Comparison of ENCODE assay signal across 15 mouse cellular contexts in genomic region chr4:155188803-155189202, GRCm38 (mm10). TPM values are rescaled to one million over a fixed set of nuclear protein-coding genes. Genes with fewer than 3 reads are reported as not detected.
DNase-seq lines count a peak whose midpoint lies in the region; ATAC-seq and TF ChIP-seq lines count a peak whose summit lies in the region.
"Had no signal": no experiment of that assay in that cellular context is flagged by ENCODE, and none has a peak within 500 bp of the region (broad histone marks: within the 10 kb centered on the region; RNA-seq: fewer than 3 reads in every experiment).

No protein-coding gene starts in this region.

- DNase-seq in gastrocnemius, adult 2 months, result no peak
- no peak for DNase-seq in gastrocnemius, postnatal 25 days
- DNase-seq in kidney, adult 2 months, result peak; percentile 61
- DNase-seq in kidney, adult 8-10 months, result no peak
- DNase-seq in neural tube, embryonic 11.5 days (ENCODE audit: low spot score), result no peak
- DNase-seq in stomach, postnatal 0 days (ENCODE audit: low spot score), result no peak
- DNase-seq in urinary bladder, postnatal 14 days (ENCODE audit: low spot score), result no peak
- DNase-seq: cerebellum, adult 2 months; gastrocnemius, postnatal 14 days; liver; lung, postnatal 4 days; thymus, adult 18-20 months had no signal

- H3K9me3 ChIP-seq in neural tube, embryonic 11.5 days (ENCODE audit: control insufficient read depth, low read length), result no peaks in the 10 kb centered on the region
- no peaks in the 10 kb centered on the region for H3K9me3 ChIP-seq in neural tube, embryonic 15.5 days (replicated peaks)
- H3K9me3 ChIP-seq in stomach, postnatal 0 days (ENCODE audit: control insufficient read depth, low read length), result no peaks in the 10 kb centered on the region
- H3K9me3 ChIP-seq: G1E had no signal

- H3K27ac ChIP-seq in gastrocnemius, adult 2 months, result peak overlapping the region; percentile 71
- peak overlapping the region; percentile 89 for H3K27ac ChIP-seq in kidney, adult 2 months (ENCODE audit: insufficient read depth, low read depth, low read length)
- H3K27ac ChIP-seq in neural tube, embryonic 11.5 days (ENCODE audit: low read depth, low read length), result peak overlapping the region; percentile 72
- H3K27ac ChIP-seq in neural tube, embryonic 15.5 days (replicated peaks), result no peak overlapping the region
- peak overlapping the region; percentile 26; the same call in 1 of the 2 replicates for H3K27ac ChIP-seq in stomach, postnatal 0 days (replicated peaks)

- intact Hi-C loops in gastrocnemius, adult 2 months (cut with DNase I), result no loop called here

- H3K4me3 ChIP-seq in gastrocnemius, adult 2 months, result no peak overlapping the region
- no peak overlapping the region for H3K4me3 ChIP-seq in kidney, adult 2 months (ENCODE audit: insufficient read depth, low read depth, low read length)
- H3K4me3 ChIP-seq in neural tube, embryonic 11.5 days (ENCODE audit: low read depth, low read length), result no peak overlapping the region
- H3K4me3 ChIP-seq in neural tube, embryonic 15.5 days (replicated peaks), result no peak overlapping the region
- H3K4me3 ChIP-seq in stomach, postnatal 0 days (ENCODE audit: low read depth, low read length), result no peak overlapping the region

- no peak overlapping the region for H3K9ac ChIP-seq in neural tube, embryonic 11.5 days (ENCODE audit: low read length)
- no peak overlapping the region for H3K9ac ChIP-seq in neural tube, embryonic 15.5 days (replicated peaks)
- H3K9ac ChIP-seq in stomach, postnatal 0 days (ENCODE audit: low read length), result no peak overlapping the region

- no peak for ATAC-seq in neural tube, embryonic 11.5 days (ENCODE audit: insufficient read depth, low FRiP score, low TSS enrichment)
- no peak for ATAC-seq in neural tube, embryonic 15.5 days (ENCODE audit: low FRiP score)
- ATAC-seq in stomach, postnatal 0 days (ENCODE audit: low FRiP score, low TSS enrichment), result no peak
- ATAC-seq: forebrain, embryonic 16.5 days had no signal

- peaks cover 75% of the 10 kb centered on the region for H3K4me1 ChIP-seq in kidney, adult 2 months (ENCODE audit: control insufficient read depth, insufficient read depth, low read length)
- peaks cover 55% of the 10 kb centered on the region for H3K4me1 ChIP-seq in neural tube, embryonic 11.5 days (ENCODE audit: control insufficient read depth, insufficient read depth, low read length)
- peaks cover 87% of the 10 kb centered on the region for H3K4me1 ChIP-seq in neural tube, embryonic 15.5 days
- peaks cover 36% of the 10 kb centered on the region for H3K4me1 ChIP-seq in stomach, postnatal 0 days (replicated peaks; ENCODE audit: control insufficient read depth, insufficient read depth)

- no peak for TF ChIP-seq CTCF in gastrocnemius, adult 2 months (IDR thresholded peaks at IDR 0.05)
- no peak for TF ChIP-seq CTCF in kidney, adult 2 months (conservative IDR thresholded peaks at IDR 0.05; ENCODE audit: insufficient read depth, insufficient read length, low read depth, low read length)
- TF ChIP-seq CTCF in stomach, postnatal 0 days (IDR thresholded peaks at IDR 0.05; ENCODE audit: low read depth), result no peak

- no peaks in the 10 kb centered on the region for H3K36me3 ChIP-seq in kidney, adult 2 months (ENCODE audit: control insufficient read depth, insufficient read depth, low read length)
- no peaks in the 10 kb centered on the region for H3K36me3 ChIP-seq in neural tube, embryonic 11.5 days (ENCODE audit: control insufficient read depth, insufficient read depth, low read length)
- no peaks in the 10 kb centered on the region for H3K36me3 ChIP-seq in neural tube, embryonic 15.5 days
- peaks cover 3% of the 10 kb centered on the region; the same call in 1 of the 2 replicates for H3K36me3 ChIP-seq in stomach, postnatal 0 days (ENCODE audit: control insufficient read depth, insufficient read depth, low read length)

- H3K4me2 ChIP-seq in neural tube, embryonic 11.5 days (ENCODE audit: low read depth), result no peak overlapping the region
- no peak overlapping the region for H3K4me2 ChIP-seq in neural tube, embryonic 15.5 days
- H3K4me2 ChIP-seq in stomach, postnatal 0 days (replicated peaks; ENCODE audit: low read depth), result no peak overlapping the region

- TF ChIP-seq EP300 in stomach, postnatal 0 days (optimal IDR thresholded peaks at IDR 0.05), result no peak

- H3K27me3 ChIP-seq in kidney, adult 2 months (replicated peaks; ENCODE audit: control insufficient read depth, insufficient read depth, low read length), result no peaks in the 10 kb centered on the region
- no peaks in the 10 kb centered on the region for H3K27me3 ChIP-seq in neural tube, embryonic 11.5 days (ENCODE audit: control insufficient read depth, insufficient read depth, low read length)
- H3K27me3 ChIP-seq in neural tube, embryonic 15.5 days (replicated peaks), result no peaks in the 10 kb centered on the region
- no peaks in the 10 kb centered on the region for H3K27me3 ChIP-seq in stomach, postnatal 0 days (ENCODE audit: control insufficient read depth, insufficient read depth, low read length)

- no peak for TF ChIP-seq POLR2A in kidney, adult 2 months (IDR thresholded peaks at IDR 0.05; ENCODE audit: low read depth, low read length)

RNA-seq across cellular contexts. Expression of gene Ski, which starts 33.6 kb away (rescaled TPM):
- 10 to 100 TPM; 28.5 to 35.6 TPM for total RNA-seq in gastrocnemius, adult 2 months (2021)
- total RNA-seq in gastrocnemius, postnatal 25 days (2021), result 10 to 100 TPM; 31.3 to 34.7 TPM
- 40.4 and 43.9 TPM in 2 replicates for polyA plus RNA-seq in kidney, adult 2 months (2012; rRNA removed)
- 15.1 and 16.6 TPM in 2 replicates for polyA plus RNA-seq in neural tube, embryonic 11.5 days (2014; fragmentation: Nextera tagmentation; extraction: Ambion mirVana)
- 10.0 and 10.6 TPM in 2 replicates for polyA plus RNA-seq in neural tube, embryonic 15.5 days (2015; fragmentation: Nextera tagmentation; extraction: Ambion mirVana)
- polyA plus RNA-seq in stomach, postnatal 0 days (2015; fragmentation: Nextera tagmentation; extraction: Ambion mirVana), result 9.7 and 10.8 TPM in 2 replicates
